ENCODE assay signal across 9 mouse cellular contexts in genomic region chr11:55533378-55533777, GRCm38 (mm10).
A peak's percentile ranks its signal among the peaks of the same experiment; 100 is the strongest.
DNase-seq lines count a peak whose midpoint lies in the region; ATAC-seq lines count a peak whose summit lies in the region.
"Had no signal": no experiment of that assay in that cellular context is flagged by ENCODE, and none has a peak within 500 bp of the region (broad histone marks: within the 10 kb centered on the region; RNA-seq: fewer than 3 reads in every experiment).

No protein-coding gene starts in this region.

- H3K4me2 ChIP-seq in midbrain, embryonic 15.5 days = no peak overlapping the region
- H3K4me2 ChIP-seq: liver, embryonic 15.5 days had no signal

- no peaks in the 10 kb centered on the region for H3K27me3 ChIP-seq in midbrain, embryonic 15.5 days (replicated peaks)
- H3K27me3 ChIP-seq: liver, embryonic 15.5 days had no signal

- H3K4me1 ChIP-seq in midbrain, embryonic 15.5 days = peaks cover 4% of the 10 kb centered on the region; the same call in 1 of the 2 replicates
- H3K4me1 ChIP-seq: liver, embryonic 15.5 days had no signal

- DNase-seq in adrenal gland, postnatal 10 days = peak; percentile 42
- DNase-seq in adrenal gland, adult 8-10 months = no peak
- peak; percentile 38 for DNase-seq in lung, postnatal 10 days
- no peak for DNase-seq in lung, postnatal 36 days
- DNase-seq in layer of hippocampus, adult 18-20 months (ENCODE audit: low spot score in 2 of 2) = peak; percentile 64 to 90
- peak; percentile 77 to 82 for DNase-seq in right cerebral cortex, adult 2 months (ENCODE audit: low spot score in 2 of 2)
- DNase-seq in ovary, postnatal 36 days (ENCODE audit: low spot score) = no peak

- no peak for ATAC-seq in midbrain, embryonic 15.5 days (replicated peaks)

- H3K27ac ChIP-seq in midbrain, embryonic 15.5 days = no peak overlapping the region
- H3K27ac ChIP-seq: liver, embryonic 15.5 days had no signal

- WGBS in midbrain, embryonic 15.5 days = 53% methylated on average over 5 of the region's 5 CpGs

- no peaks in the 10 kb centered on the region for H3K9me3 ChIP-seq in midbrain, embryonic 15.5 days
- H3K9me3 ChIP-seq: liver, embryonic 15.5 days had no signal

- no peak overlapping the region for H3K9ac ChIP-seq in midbrain, embryonic 15.5 days
- H3K9ac ChIP-seq: liver, embryonic 15.5 days had no signal

- H3K36me3 ChIP-seq in midbrain, embryonic 15.5 days (replicated peaks) = no peaks in the 10 kb centered on the region
- H3K36me3 ChIP-seq: liver, embryonic 15.5 days had no signal

- no peak overlapping the region for H3K4me3 ChIP-seq in midbrain, embryonic 15.5 days
- H3K4me3 ChIP-seq: liver, embryonic 15.5 days had no signal

Comparison
In these comparisons a context has a peak if more than half of its experiments do, and no peak if none do; other contexts are left out.
1. DNase-seq: peak in adrenal gland, postnatal 10 days (single experiment), lung, postnatal 10 days (single experiment), layer of hippocampus, adult 18-20 months (2 of 2) and right cerebral cortex, adult 2 months (2 of 2); none in adrenal gland, adult 8-10 months (single experiment), lung, postnatal 36 days (single experiment) and ovary, postnatal 36 days (single experiment).